Mouse (Mus musculus) B cell, adult 2 months (primary cell): ENCODE data around the gene Dennd5a.
"Not testable (repeated sequence)": the region's sequence is repeated elsewhere in the genome, so short reads cannot be mapped to it uniquely, and the experiment has no call there.

ENCODE experiments used
- DNase-seq, 2 experiments: peaks; one replicate each; pipeline ENCODE4 v3.0.0; 2022

Gene Dennd5a

DNA sequence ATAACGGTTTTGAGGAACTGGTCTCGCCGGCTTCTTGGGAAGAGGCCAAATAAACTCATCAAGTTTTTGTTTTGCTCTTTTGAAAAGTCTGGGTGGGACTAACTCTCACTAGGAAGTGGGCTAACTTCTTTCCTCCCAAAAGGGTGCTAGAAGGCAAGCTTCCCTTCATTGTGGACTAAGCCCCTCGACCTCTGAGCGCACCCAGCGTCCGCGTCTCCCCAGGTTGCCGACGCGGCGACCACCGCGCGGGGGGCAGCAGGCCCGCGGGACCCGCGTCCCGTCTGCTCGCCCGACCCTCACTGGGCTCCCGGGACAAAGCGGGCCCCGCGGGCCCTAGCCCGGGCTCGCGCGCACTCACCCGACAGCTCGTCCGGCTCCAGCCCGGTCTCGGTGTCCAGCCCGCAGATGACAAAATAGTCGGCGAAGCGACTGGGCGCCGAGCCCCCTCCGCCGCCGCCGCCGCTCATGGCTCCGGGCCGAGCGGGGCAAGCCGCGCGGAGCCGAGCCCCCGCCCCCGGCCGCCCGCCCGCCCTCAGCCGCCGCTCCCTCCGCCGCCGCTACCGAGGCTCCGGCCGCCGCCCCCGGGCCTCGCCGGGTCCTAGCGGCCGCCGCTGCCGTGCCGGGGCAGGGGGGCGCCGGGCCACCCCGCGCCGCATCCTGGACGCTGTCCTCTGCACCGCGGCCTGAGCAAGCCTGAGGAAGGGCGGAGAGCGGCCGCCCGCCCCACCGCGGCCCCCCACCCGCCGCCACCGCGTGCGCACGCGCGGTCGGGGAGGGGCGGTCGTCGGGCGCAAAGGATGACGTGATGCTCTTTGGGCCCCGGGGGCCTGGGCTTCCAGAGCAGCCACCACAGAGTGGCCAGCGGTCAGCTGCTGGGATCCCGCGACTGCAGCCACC lies at the start of gene Dennd5a:
Dennd5a (minus strand) TSS at position 755 of the 897 bp plus-strand sequence.
- DNase-seq: peak; percentile 57 to 63

- DNase-seq: no peak
Measured at GRCm38 (mm10) chr7:110009084-110009483, 48.8 kb upstream of the Dennd5a start.

- no peak for DNase-seq
Measured at GRCm38 (mm10) chr7:110008513-110008912, 48.2 kb upstream of the Dennd5a start.

- DNase-seq: no peak
Measured at GRCm38 (mm10) chr7:110006471-110007195, 46.4 kb upstream of the Dennd5a start.

DNA sequence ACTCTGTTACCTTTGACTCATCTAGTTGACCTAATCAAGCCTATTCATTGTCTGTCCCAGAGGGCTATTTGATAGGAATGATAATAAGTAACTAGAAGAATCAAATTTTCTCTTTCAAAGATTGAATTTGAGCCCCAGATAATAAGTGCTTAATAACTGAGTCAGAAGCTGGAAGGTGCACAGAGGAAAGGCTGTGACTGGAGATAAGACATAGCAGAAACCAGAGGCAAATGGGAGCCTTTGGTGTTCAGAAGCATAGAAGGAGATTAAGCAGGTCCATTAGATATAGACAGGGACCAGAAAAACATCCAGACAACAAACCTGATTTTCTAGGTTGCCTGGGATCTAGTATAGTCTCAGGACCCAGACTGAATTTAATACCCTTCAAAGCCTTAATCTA lies 45.7 kb upstream of the Dennd5a start:
- DNase-seq: no peak

- DNase-seq: no peak
Measured at GRCm38 (mm10) chr7:110002968-110003367, 42.7 kb upstream of the Dennd5a start.

DNA sequence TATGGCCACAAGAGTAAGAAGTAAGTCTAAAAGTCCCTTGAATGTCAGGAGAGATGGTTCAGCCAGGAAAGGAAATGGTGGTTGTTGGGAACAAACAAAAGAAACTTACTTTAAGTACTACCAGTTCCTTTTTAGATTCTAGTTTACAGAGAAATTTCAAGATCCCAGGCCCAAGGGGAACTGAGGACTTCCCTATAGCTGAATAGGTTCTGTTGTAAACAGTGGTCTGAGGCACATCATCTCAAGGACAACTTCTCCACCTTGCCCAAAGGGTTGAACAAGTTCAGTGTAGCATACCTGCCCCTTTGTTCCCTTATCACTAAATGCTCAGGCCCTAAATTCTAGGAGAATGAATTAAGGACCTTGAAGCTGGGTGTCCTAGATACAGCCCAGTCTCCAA lies 41.8 kb upstream of the Dennd5a start:
- no peak for DNase-seq

- no peak for DNase-seq
Measured at GRCm38 (mm10) chr7:109998388-109998787, 38.1 kb upstream of the Dennd5a start.

- DNase-seq: no peak
Measured at GRCm38 (mm10) chr7:109993157-109993959, 33.1 kb upstream of the Dennd5a start.

- no peak for DNase-seq
Measured at GRCm38 (mm10) chr7:109991286-109991685, 31.0 kb upstream of the Dennd5a start.

DNA sequence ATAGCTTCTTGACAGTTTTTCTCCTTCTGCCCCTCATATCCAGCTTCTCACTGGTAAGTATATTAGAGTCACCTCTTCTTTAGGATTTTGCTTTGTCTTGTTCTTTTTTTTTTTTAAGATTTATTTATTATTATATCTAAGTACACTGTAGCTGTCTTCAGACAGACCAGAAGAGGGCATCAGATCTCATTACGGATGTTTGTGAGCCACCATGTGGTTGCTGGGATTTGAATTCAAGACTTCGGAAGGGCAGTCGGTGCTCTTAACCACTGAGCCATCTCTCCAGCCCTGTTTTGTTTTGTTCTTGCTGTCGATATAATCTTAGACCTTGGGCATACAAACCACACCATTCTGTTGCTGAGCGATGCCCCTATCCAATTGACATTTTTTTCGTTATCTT lies 26.5 kb upstream of the Dennd5a start, which contains the start of gene Tmem41b:
Tmem41b (minus strand) TSS at position 155 of the 400 bp plus-strand sequence.
- DNase-seq: peak; percentile 37 to 53

DNA sequence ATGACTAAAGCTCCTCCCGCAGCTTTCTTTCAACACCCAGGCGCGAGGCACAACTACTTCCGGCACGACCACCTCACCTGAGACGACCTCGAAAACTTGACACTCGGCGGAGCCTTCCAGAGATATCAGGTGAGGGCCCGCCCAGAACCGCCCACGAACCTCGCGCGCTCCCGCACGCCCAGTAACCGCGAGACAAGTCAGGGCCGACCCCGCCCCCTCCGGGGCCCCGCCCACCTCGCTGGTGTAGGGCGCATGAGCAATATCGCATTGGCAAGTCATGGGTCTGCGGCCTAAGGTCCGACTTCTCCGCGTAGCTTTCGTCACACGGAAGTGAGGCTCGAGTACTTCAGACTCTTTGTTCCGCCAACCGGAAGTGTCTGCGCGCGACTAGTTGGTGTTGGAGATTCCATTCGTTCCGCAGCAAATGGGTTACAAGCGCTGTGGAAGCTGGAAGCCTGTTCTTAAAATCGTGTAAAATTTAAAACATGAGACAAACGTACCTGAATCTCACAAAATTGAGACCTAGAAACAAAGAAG lies 25.9 kb upstream of the Dennd5a start:
- peak; percentile 100 for DNase-seq

DNA sequence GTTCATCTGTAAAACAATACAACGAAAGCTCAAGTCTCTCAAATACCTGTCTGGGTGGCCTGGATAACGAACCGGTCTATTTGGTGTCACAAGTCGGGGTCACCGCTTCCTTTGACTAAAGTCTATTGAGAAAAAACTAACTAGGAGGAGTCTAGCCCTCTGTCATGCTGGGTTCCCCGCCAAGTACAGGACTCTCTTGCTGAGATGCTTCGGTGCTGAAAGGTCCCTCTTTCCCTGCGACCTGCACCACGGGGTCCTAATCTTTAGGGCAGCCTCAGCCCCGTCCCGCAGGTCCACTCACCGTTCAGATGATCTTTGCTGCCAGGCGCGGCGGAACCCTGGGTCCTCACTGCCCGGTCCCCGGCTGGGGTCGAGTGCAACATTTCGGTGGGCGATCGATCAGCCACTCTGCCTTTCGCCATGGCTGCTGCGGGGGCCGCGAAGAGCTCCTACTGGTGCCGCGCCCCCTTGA lies 25.4 kb upstream of the Dennd5a start:
- DNase-seq: no peak

DNA sequence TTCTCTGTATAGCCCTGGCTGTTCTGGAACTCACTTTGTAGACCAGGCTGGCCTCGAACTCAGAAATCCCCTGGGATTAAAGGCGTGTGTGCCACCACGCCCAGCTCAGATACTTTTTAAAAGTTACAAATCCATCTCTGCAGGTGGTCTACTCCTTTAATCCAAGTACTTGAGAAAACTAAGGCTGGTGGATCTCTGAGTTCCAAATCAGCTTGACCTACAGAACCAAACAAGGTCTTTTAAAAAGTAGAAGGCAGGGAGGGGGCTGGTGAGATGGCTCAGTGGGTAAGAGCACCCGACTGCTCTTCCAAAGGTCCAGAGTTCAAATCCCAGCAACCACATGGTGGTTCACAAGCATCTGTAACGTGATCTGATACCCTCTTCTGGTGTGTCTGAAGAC lies 24.3 kb upstream of the Dennd5a start:
- not testable (repeated sequence) for DNase-seq

DNA sequence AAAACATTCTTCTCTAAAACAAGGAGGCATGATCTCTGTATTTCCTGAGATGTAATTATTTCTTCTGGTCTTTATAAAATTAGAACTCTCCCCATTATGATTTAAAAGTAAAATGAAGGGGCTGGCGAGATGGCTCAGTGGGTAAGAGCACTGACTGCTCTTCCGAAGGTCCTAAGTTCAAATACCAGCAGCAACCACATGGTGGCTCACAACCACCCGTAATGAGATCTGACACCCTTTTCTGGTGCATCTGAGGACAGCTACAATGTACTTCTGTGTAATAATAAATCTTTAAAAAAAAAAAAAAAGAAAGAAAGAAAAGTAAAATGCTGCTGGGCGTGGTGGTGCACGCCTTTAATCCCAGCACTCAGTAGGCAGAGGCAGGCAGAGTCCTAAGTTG lies 16.9 kb upstream of the Dennd5a start:
- peak; percentile 54 to 58 for DNase-seq

- no peak for DNase-seq
Measured at GRCm38 (mm10) chr7:109975966-109976715, 15.9 kb upstream of the Dennd5a start.

- DNase-seq: no peak
Measured at GRCm38 (mm10) chr7:109969542-109969941, 9.3 kb upstream of the Dennd5a start.

- peak in 1 of 2 experiments; percentile 19 for DNase-seq
Measured at GRCm38 (mm10) chr7:109968924-109969450, 8.7 kb upstream of the Dennd5a start.

GRCm38 (mm10) chr7:109967805-109968579 lies 7.7 kb upstream of the Dennd5a start:
- peak; percentile 56 to 57 for DNase-seq

- DNase-seq: peak in 1 of 2 experiments; percentile 27
Measured at GRCm38 (mm10) chr7:109965658-109966057, 5.4 kb upstream of the Dennd5a start.

GRCm38 (mm10) chr7:109963707-109964106 lies 3.4 kb upstream of the Dennd5a start:
- peak in 1 of 2 experiments; percentile 13 for DNase-seq
